Mouse (Mus musculus) liver, embryonic 16.5 days (tissue): ENCODE measurements around the gene Gm21650. TPM values are rescaled to one million over a fixed set of nuclear protein-coding genes. Genes with fewer than 3 reads are reported as not detected.
"Not testable (repeated sequence)": the region's sequence is repeated elsewhere in the genome, so short reads cannot be mapped to it uniquely, and the experiment has no call there.

Experiments
- ATAC-seq: fragments of 200-750 bp; cut with Nextera tagmentation; 2 replicates; pipeline ENCODE4 v1.8.0; 2017; ENCODE audit warnings: low read depth, mild to moderate bottlenecking, moderate number of reproducible peaks, moderate library complexity
- H3K27ac ChIP-seq: fragments of 300-500 bp; sonication (generic); 2 replicates; pipeline ENCODE4 v1.5.1; 2014; ENCODE audit warnings: mild to moderate bottlenecking, low read length
- H3K27me3 ChIP-seq: fragments of 300-500 bp; sonication (generic); 2 replicates; pipeline ENCODE4 v1.6.1; 2014; ENCODE audit warnings: low read depth, low read length, mixed read lengths; ENCODE audit not compliant: control insufficient read depth, insufficient read depth
- H3K36me3 ChIP-seq: fragments of 300-500 bp; sonication (generic); 2 replicates; pipeline ENCODE4 v1.6.1; 2014; ENCODE audit warnings: mild to moderate bottlenecking; ENCODE audit not compliant: control insufficient read depth, insufficient read depth
- H3K4me1 ChIP-seq: fragments of 300-500 bp; sonication (generic); 2 replicates; pipeline ENCODE4 v1.6.1; 2014; ENCODE audit warnings: low read depth, low read length, mixed read lengths; ENCODE audit not compliant: control insufficient read depth
- H3K4me2 ChIP-seq: fragments of 300-500 bp; sonication (generic); 2 replicates; pipeline ENCODE4 v1.6.1; 2014; ENCODE audit warnings: low read depth, low read length, mixed read lengths
- H3K4me3 ChIP-seq: fragments of 300-500 bp; sonication (generic); 2 replicates; pipeline ENCODE4 v1.5.1; 2014; ENCODE audit warnings: low read depth, mild to moderate bottlenecking, low read length
- H3K9ac ChIP-seq: fragments of 300-500 bp; sonication (generic); 2 replicates; pipeline ENCODE4 v1.6.1; 2014; ENCODE audit warnings: low read depth, low read length
- H3K9me3 ChIP-seq: fragments of 300-500 bp; sonication (generic); replicated peaks from 2 replicates; pipeline ENCODE4 v1.6.1; 2016; ENCODE audit warnings: low read length; ENCODE audit not compliant: control insufficient read depth
- WGBS: fragments of 180-500 bp; shearing (Covaris S2); extraction: QIAGEN DNeasy Blood & Tissue Kit; methylation state at CpG from one replicate; pipeline ENCODE4 v1.1.7; 2014; ENCODE audit not compliant: insufficient replicate concordance; 5-methylcytosine and 5-hydroxymethylcytosine counted together
- polyA plus RNA-seq: library from polyadenylated mRNA; unstranded; fragments of >200 nt; fragmentation: Nextera tagmentation; extraction: Ambion mirVana; gene quantifications from 2 replicates; pipeline ENCODE4 v1.2.1, GENCODE M21; 2015

The Gm21650 gene
- not detected in 2 replicates for polyA plus RNA-seq

DNA sequence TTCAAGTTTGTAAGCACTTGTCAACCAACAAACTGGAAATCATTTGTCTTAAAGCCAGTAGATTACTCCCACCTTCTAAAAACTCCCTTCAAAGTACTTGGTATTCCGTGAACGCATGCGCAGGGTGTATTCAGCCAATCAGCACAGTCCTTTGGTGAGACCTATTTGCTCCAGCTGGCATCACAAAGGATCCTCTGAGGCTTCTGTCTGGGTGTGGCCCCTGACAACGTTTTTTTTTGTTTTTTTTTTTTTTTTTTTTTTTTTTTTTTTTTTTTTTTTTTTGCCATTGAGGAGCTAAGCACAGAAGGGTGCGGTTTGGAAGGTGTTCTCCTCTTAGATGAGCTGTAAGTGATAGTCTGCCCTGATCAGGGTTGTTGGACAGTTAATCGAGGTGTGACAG is at the start of gene Gm21650:
Gene Gm21650, plus strand, starts transcription at position 301 of the 400 bp plus-strand sequence.
- not testable (repeated sequence) for H3K27ac ChIP-seq, H3K9me3 ChIP-seq, H3K4me2 ChIP-seq, H3K9ac ChIP-seq, H3K36me3 ChIP-seq, ATAC-seq, H3K27me3 ChIP-seq, H3K4me3 ChIP-seq, H3K4me1 ChIP-seq
- no CpG with 5 or more reads among the region's 6 CpGs for WGBS
